Mouse (Mus musculus) G1E (cell line): ENCODE measurements at regions not wholly inside any gene's neighbourhood (a gene's known extent, or its start where the extent isn't known, plus 50 kb on each side); places are given as distances from the start of the nearest gene placed in this dataset.

Source experiments
- ATAC-seq: 2 replicates; pipeline ENCODE4 v1.8.0; 2016; ENCODE audit warnings: mild to moderate bottlenecking; ENCODE audit not compliant: insufficient number of reproducible peaks, poor library complexity, low FRiP score, severe bottlenecking; ENCODE audit errors: extremely low read depth
- DNase-seq: peaks from one replicate; pipeline ENCODE4 v3.0.0; 2012; ENCODE audit warnings: low spot score
- H3K27me3 ChIP-seq: 2 replicates; pipeline ENCODE4 v1.6.1; 2012; ENCODE audit warnings: mild to moderate bottlenecking, low read length, inconsistent platforms; ENCODE audit not compliant: insufficient read depth
- H3K36me3 ChIP-seq: replicated peaks from 2 replicates; pipeline ENCODE3; 2012; ENCODE audit warnings: mild to moderate bottlenecking, inconsistent platforms
- H3K4me1 ChIP-seq: 2 replicates; pipeline ENCODE4 v1.6.1; 2012; ENCODE audit warnings: low read depth, low read length, inconsistent platforms, mixed read lengths; ENCODE audit not compliant: insufficient read depth
- H3K4me3 ChIP-seq: 2 replicates; pipeline ENCODE4 v1.5.1; 2012; ENCODE audit warnings: low read depth, mild to moderate bottlenecking, inconsistent platforms, low read length, moderate library complexity, mixed read lengths
- H3K9me3 ChIP-seq: replicated peaks from 2 replicates; pipeline ENCODE4 v1.6.1; 2012; ENCODE audit warnings: inconsistent platforms
- CTCF ChIP-seq: IDR thresholded peaks from 2 replicates; pipeline ENCODE4 v1.5.1; 2012; ENCODE audit warnings: low read depth, low read length, inconsistent platforms, mixed read lengths
- GATA1 ChIP-seq: IDR thresholded peaks from 2 replicates; pipeline ENCODE4 v1.6.1; 2012; ENCODE audit warnings: borderline replicate concordance, low read length, inconsistent platforms, mixed read lengths
- GATA2 ChIP-seq: IDR thresholded peaks from 2 replicates; pipeline ENCODE4 v1.6.1; 2012; ENCODE audit warnings: low read depth, low read length, inconsistent platforms, borderline replicate concordance
- POLR2AphosphoS5 ChIP-seq: IDR thresholded peaks from 2 replicates; pipeline ENCODE4 v1.6.1; 2012; ENCODE audit warnings: low read depth, low read length, inconsistent platforms; ENCODE audit not compliant: insufficient replicate concordance
- TAL1 ChIP-seq: conservative IDR thresholded peaks from 2 replicates; pipeline ENCODE4 v1.6.1; 2012; ENCODE audit warnings: low read depth, low read length, inconsistent platforms, mixed read lengths

DNA sequence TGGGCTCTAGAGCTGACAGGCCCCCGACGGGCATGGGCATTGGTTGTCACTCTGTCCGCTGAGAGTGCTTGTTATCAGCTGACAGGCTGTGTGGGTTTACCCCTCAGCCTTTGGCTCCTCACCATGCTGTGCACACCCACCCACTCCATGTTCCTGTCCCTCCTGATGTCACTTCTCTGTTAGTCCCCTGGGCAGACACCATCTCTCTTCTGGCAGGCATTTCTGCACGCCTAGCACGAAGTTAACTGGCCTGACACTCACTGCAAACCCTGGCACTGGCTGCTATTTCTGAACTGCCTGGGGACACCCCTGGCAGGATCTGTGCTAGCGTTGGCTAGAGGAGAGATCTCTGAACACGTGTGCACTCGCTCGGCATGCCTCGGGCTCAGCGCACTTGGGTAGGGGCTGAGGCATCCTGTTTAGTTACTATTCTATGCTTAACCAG, 82.1 kb upstream of the Unc5b start:
- TF ChIP-seq TAL1 (no peak), CTCF (no peak)
- peaks cover 42% of the 10 kb centered on the region for H3K9me3 ChIP-seq

GRCm38 (mm10) chr10:60904351-60904750, 73.0 kb upstream of the Unc5b start:
- Histone ChIP-seq H3K4me1 (no peaks in the 10 kb centered on the region), H3K27me3 (no peaks in the 10 kb centered on the region), H3K9me3 (peaks cover 14% of the 10 kb centered on the region), H3K36me3 (no peaks in the 10 kb centered on the region), H3K4me3 (no peak overlapping the region)
- DNase-seq (no peak), ATAC-seq (no peak)
- TF ChIP-seq GATA2, result no peak
- no peak for TF ChIP-seq GATA1
- no peak for TF ChIP-seq TAL1
- TF ChIP-seq CTCF, result no peak
- no peak for TF ChIP-seq POLR2AphosphoS5

More for the DNA sequence above, 82.1 kb upstream of the Unc5b start:
- ATAC-seq (no peak), DNase-seq (no peak)
- Histone ChIP-seq H3K4me1 (no peaks in the 10 kb centered on the region), H3K36me3 (no peaks in the 10 kb centered on the region), H3K27me3 (no peaks in the 10 kb centered on the region), H3K4me3 (no peak overlapping the region)

GRCm38 (mm10) chr10:60900992-60901391, 69.6 kb upstream of the Unc5b start:
- H3K4me1 ChIP-seq, result no peaks in the 10 kb centered on the region
- DNase-seq, result no peak
- no peak overlapping the region for H3K4me3 ChIP-seq
- no peaks in the 10 kb centered on the region for H3K36me3 ChIP-seq
- no peaks in the 10 kb centered on the region for H3K27me3 ChIP-seq
- peaks cover 14% of the 10 kb centered on the region for H3K9me3 ChIP-seq
- TF ChIP-seq GATA1 (no peak), TAL1 (no peak), CTCF (no peak), POLR2AphosphoS5 (no peak)
- no peak for ATAC-seq

DNA sequence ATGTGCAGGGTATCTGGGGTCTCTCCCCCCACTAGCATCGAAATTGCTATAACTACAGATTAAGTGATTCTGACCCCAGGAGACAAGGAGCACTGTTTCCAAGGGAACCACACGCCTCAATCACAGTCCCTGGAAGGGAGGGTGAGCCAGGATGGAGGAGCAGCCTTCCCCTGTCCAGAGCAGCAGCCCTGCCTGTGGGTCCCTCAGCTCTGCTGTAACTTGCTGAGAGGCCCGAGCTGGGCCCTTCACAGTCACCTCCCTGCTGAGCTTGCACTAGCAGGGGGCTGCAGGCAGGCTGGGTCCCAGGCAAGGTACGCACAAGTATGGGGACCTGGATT, 62.4 kb upstream of the Unc5b start:
- Histone ChIP-seq H3K27me3 (no peaks in the 10 kb centered on the region), H3K36me3 (no peaks in the 10 kb centered on the region), H3K4me1 (no peaks in the 10 kb centered on the region), H3K9me3 (peaks cover 35% of the 10 kb centered on the region), H3K4me3 (no peak overlapping the region)
- TF ChIP-seq GATA1, result no peak
- no peak for TF ChIP-seq CTCF
- no peak for TF ChIP-seq POLR2AphosphoS5
- no peak for TF ChIP-seq GATA2
- TF ChIP-seq TAL1, result no peak
- DNase-seq (no peak), ATAC-seq (no peak)

DNA sequence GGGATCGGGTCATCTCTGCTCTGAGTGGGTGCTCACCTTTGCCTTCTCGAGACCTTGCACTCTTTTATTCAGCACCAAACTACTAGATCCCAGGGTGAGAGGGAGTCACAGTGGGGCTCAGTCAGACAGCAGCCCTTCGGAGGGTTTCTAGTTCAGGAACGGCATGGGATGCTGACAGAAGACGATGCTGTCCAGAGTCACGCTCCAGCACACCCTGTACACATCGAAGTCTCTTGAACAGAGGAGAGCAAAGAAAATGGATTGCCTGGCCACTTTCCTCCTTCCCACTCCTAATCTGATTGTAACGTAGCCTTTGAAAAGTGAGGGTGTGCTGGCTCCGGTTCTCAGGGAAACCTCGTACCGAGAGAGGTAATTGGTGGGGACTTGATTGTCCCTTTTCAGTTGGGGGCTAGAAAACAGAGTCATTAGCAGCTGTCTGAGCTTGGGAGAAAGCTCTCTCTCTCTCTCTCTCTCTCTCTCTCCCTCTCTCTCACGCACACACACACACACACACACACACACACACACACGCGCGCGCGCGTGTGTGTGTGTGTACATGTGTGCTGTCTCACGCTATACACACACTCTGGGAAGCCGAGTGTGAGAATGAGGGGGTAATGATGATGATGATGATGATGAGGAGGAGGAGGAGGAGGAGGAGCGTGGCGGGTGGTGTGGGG, 61.9 kb upstream of the Unc5b start:
- Histone ChIP-seq H3K9me3 (peaks cover 38% of the 10 kb centered on the region), H3K4me3 (no peak overlapping the region), H3K27me3 (no peaks in the 10 kb centered on the region), H3K4me1 (no peaks in the 10 kb centered on the region), H3K36me3 (no peaks in the 10 kb centered on the region)
- TF ChIP-seq TAL1 (no peak), POLR2AphosphoS5 (no peak), CTCF (no peak), GATA1 (no peak), GATA2 (no peak)
- DNase-seq (no peak), ATAC-seq (no peak)

DNA sequence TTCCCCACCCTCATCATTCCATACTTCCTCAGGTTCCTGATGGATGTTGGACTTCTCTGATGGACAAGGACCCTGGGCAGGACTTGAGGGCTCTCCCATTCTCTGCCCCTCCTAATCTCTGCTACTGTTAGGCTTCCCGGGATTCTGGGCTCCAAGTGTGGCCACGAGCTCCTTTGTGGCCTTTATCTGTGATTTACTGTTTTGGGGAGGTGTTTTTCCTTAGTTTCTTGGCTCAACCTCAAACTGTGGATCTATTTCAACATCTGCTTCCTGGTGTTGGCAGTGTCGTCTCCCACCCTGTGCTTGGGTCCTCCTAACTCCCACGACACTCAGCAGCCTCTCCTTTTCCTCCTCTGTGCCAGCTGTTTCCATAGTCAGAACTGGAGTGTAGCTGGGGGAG, 61.3 kb upstream of the Unc5b start:
- no peaks in the 10 kb centered on the region for H3K36me3 ChIP-seq
- TF ChIP-seq TAL1 (no peak), GATA1 (no peak), CTCF (no peak), GATA2 (no peak), POLR2AphosphoS5 (no peak)
- H3K4me3 ChIP-seq, result no peak overlapping the region
- ATAC-seq (no peak), DNase-seq (no peak)
- no peaks in the 10 kb centered on the region for H3K27me3 ChIP-seq
- H3K9me3 ChIP-seq, result peaks cover 38% of the 10 kb centered on the region
- no peaks in the 10 kb centered on the region for H3K4me1 ChIP-seq

GRCm38 (mm10) chr10:60891476-60892170, 60.2 kb upstream of the Unc5b start:
- ATAC-seq, result no peak
- no peaks in the 10 kb centered on the region for H3K27me3 ChIP-seq
- H3K4me1 ChIP-seq, result no peaks in the 10 kb centered on the region
- H3K36me3 ChIP-seq, result no peaks in the 10 kb centered on the region
- peaks cover 40% of the 10 kb centered on the region for H3K9me3 ChIP-seq
- no peak overlapping the region for H3K4me3 ChIP-seq
- TF ChIP-seq GATA1, result no peak
- TF ChIP-seq POLR2AphosphoS5, result no peak
- TF ChIP-seq GATA2, result no peak
- no peak for TF ChIP-seq TAL1
- TF ChIP-seq CTCF, result no peak
- no peak for DNase-seq
